Mouse (Mus musculus) heart, adult 11 months (tissue): ENCODE results near the gene St6galnac3.
A peak's percentile ranks its signal among the peaks of the same experiment; 100 is the strongest.

Experiments used
- DNase-seq: peaks from one replicate; pipeline ENCODE4 v3.0.0; 2022

St6galnac3 gene

GRCm38 (mm10) chr3:153509643-153510042, 215.3 kb downstream of the St6galnac3 start:
- DNase-seq = peak; percentile 59

- DNase-seq = peak; percentile 63
These were observed 215.9 kb downstream of the St6galnac3 start for GRCm38 (mm10) chr3:153509029-153509428.

- DNase-seq = no peak
These were observed 216.4 kb downstream of the St6galnac3 start for GRCm38 (mm10) chr3:153508592-153508991.

- DNase-seq = peak; percentile 36
These were observed 217.4 kb downstream of the St6galnac3 start for GRCm38 (mm10) chr3:153507599-153507998.

GRCm38 (mm10) chr3:153502488-153502887, 222.5 kb downstream of the St6galnac3 start:
- DNase-seq = no peak

- DNase-seq = no peak
These were observed 223.6 kb downstream of the St6galnac3 start for GRCm38 (mm10) chr3:153501333-153501877.

- DNase-seq = peak; percentile 66
These were observed 232.0 kb downstream of the St6galnac3 start for GRCm38 (mm10) chr3:153492986-153493385.

GRCm38 (mm10) chr3:153489718-153490117, 235.3 kb downstream of the St6galnac3 start:
- DNase-seq = peak; percentile 77

- peak; percentile 79 for DNase-seq
These were observed 236.0 kb downstream of the St6galnac3 start for GRCm38 (mm10) chr3:153488931-153489330.

GRCm38 (mm10) chr3:153485176-153485575, 239.8 kb downstream of the St6galnac3 start:
- DNase-seq = peak; percentile 75

GRCm38 (mm10) chr3:153484701-153485100, 240.3 kb downstream of the St6galnac3 start:
- DNase-seq = peak; percentile 88

GRCm38 (mm10) chr3:153483691-153484090, 241.3 kb downstream of the St6galnac3 start:
- peak; percentile 67 for DNase-seq

- peak; percentile 39 for DNase-seq
These were observed 242.9 kb downstream of the St6galnac3 start for GRCm38 (mm10) chr3:153482098-153482497.

- peak; percentile 59 for DNase-seq
These were observed 244.0 kb downstream of the St6galnac3 start for GRCm38 (mm10) chr3:153481012-153481411.

GRCm38 (mm10) chr3:153480636-153481006, 244.4 kb downstream of the St6galnac3 start:
- DNase-seq = peak; percentile 57

- no peak for DNase-seq
These were observed 244.9 kb downstream of the St6galnac3 start for GRCm38 (mm10) chr3:153480005-153480635.

- peak; percentile 69 for DNase-seq
These were observed 249.1 kb downstream of the St6galnac3 start for GRCm38 (mm10) chr3:153475919-153476318.

GRCm38 (mm10) chr3:153475461-153475860, 249.5 kb downstream of the St6galnac3 start:
- peak; percentile 63 for DNase-seq

- no peak for DNase-seq
These were observed 252.1 kb downstream of the St6galnac3 start for GRCm38 (mm10) chr3:153472583-153473471.

- no peak for DNase-seq
These were observed 261.1 kb downstream of the St6galnac3 start for GRCm38 (mm10) chr3:153463849-153464248.

GRCm38 (mm10) chr3:153460173-153460572, 264.8 kb downstream of the St6galnac3 start:
- DNase-seq = no peak

GRCm38 (mm10) chr3:153458593-153458992, 266.4 kb downstream of the St6galnac3 start:
- no peak for DNase-seq

- DNase-seq = no peak
These were observed 267.3 kb downstream of the St6galnac3 start for GRCm38 (mm10) chr3:153457701-153458100.

GRCm38 (mm10) chr3:153457203-153457602, 267.8 kb downstream of the St6galnac3 start:
- peak; percentile 90 for DNase-seq
